Mouse (Mus musculus): ENCODE results near the gene Emilin2. TPM values are rescaled to one million over a fixed set of nuclear protein-coding genes. Genes with fewer than 3 reads are reported as not detected.

Gene Emilin2
- polyA plus RNA-seq, 1 experiment from 2014 or later, result 66.9 TPM

DNA sequence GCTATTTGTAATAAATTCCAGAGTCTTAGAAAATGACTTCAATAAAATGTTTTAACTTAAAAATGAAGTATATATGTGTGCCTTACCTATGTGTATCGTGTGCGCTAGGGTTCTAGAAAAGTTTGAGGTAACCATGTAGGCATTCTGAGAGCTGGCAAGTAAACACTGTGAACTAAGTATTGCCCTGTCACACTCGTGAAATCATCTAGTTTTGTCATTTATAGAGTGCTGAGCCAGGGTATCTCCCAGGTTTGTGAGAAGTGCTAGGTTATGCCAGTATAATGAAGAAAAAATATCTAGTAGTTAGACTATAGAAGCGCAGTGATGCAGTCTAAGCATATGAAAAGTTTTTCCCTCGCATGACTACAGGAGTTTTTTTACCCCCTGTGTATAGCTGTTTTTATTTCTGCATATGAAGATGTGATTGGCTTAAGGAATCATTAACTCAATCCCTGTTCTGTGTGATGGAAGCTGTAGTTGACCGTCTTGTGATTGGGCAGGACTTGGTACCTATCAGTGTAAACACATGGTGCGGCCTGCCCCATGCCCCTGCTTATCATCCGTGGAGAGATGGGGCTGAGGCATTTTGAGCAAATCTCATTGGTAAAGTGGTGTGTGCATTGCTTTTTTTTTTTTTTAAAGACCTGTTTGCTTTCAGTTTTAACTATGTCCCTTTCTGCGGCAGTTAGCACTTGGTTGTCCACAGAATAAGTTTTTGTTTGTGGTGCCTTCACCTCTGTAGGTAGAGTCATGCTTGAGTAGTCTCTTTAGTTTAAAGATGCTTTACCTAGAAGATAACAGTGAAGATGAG lies 107.6 kb downstream of the Emilin2 start:
- Histone ChIP-seq H3K9me3 (no peaks in the 10 kb centered on the region), H3K36me3 (0 out of 2 replicates have a peak, but pooled peaks cover 5% of the 10 kb centered on the region), H3K27me3 (ENCODE audit: insufficient read depth, poor library complexity, severe bottlenecking) (no peaks in the 10 kb centered on the region), H3K4me1 (peaks cover 31% of the 10 kb centered on the region), H3K27ac (no peak overlapping the region), H3K4me3 (no peak overlapping the region)
- WGBS, result 75% methylated on average over 9 of the region's 9 CpGs
- DNase-seq (ENCODE audit: low spot score), result no peak

Other genes starting within 250 kb of the Emilin2 start
- 20.9 and 24.2 TPM in 2 replicates for gene Lpin2, start 129.4 kb downstream of the Emilin2 start, polyA plus RNA-seq (2016; fragmentation: Nextera tagmentation; extraction: Ambion mirVana)
- 3.8 TPM in 2 replicates for gene Gm4707, start 147.9 kb upstream of the Emilin2 start, polyA plus RNA-seq (2016; fragmentation: Nextera tagmentation; extraction: Ambion mirVana)
- gene Smchd1, start 163.4 kb upstream of the Emilin2 start, polyA plus RNA-seq (2016; fragmentation: Nextera tagmentation; extraction: Ambion mirVana), result 46.8 and 62.3 TPM in 2 replicates
- 46.3 and 49.0 TPM in 2 replicates for gene Ndc80, start 214.9 kb upstream of the Emilin2 start, polyA plus RNA-seq (2016; fragmentation: Nextera tagmentation; extraction: Ambion mirVana)
- gene Spdya, start 240.1 kb upstream of the Emilin2 start, polyA plus RNA-seq (2016; fragmentation: Nextera tagmentation; extraction: Ambion mirVana), result 0.48 and 0.57 TPM in 2 replicates